Mouse (Mus musculus) bone marrow, adult 2 months (tissue): Measurements from ENCODE around the gene Smpd3. TPM values are rescaled to one million over a fixed set of nuclear protein-coding genes. Genes with fewer than 3 reads are reported as not detected.

Source experiments
- H3K27ac ChIP-seq: fragments of 200-500 bp; 2 replicates; pipeline ENCODE4 v1.5.1; 2012; ENCODE audit warnings: low read depth, mild to moderate bottlenecking, control low read depth, inconsistent platforms, low read length; ENCODE audit not compliant: control insufficient read depth, poor library complexity, insufficient read depth
- H3K4me1 ChIP-seq: fragments of 200-500 bp; 2 replicates; pipeline ENCODE4 v1.6.1; 2011; ENCODE audit warnings: low read length; ENCODE audit not compliant: control insufficient read depth, insufficient read depth
- H3K4me3 ChIP-seq: fragments of 200-500 bp; replicated peaks from 2 replicates; pipeline ENCODE3; 2011; ENCODE audit warnings: mild to moderate bottlenecking, low read depth, low read length, control low read depth; ENCODE audit not compliant: control insufficient read depth
- CTCF ChIP-seq: fragments of 200-500 bp; IDR thresholded peaks from 2 replicates; pipeline ENCODE4 v1.5.1; 2011; ENCODE audit warnings: low read length, control low read depth; ENCODE audit not compliant: control insufficient read depth, insufficient read depth
- POLR2A ChIP-seq: fragments of 200-500 bp; IDR thresholded peaks from 2 replicates; pipeline ENCODE4 v1.6.1; 2011; ENCODE audit warnings: low read depth, mild to moderate bottlenecking, control low read depth, low read length, borderline replicate concordance; ENCODE audit not compliant: control insufficient read depth
- WGBS: fragments of 180-500 bp; shearing (Covaris S2); methylation state at CpG from one replicate; pipeline ENCODE4 v1.1.7; 2018; 5-methylcytosine and 5-hydroxymethylcytosine counted together
- polyA plus RNA-seq: library from polyadenylated mRNA; stranded (reverse); fragments of >200 nt; gene quantifications from 2 replicates; pipeline ENCODE4 v1.2.4, GENCODE M21; 2011; ENCODE audit warnings: low replicate concordance; ENCODE audit not compliant: missing spikeins, insufficient read depth, insufficient read length

Smpd3 gene
- polyA plus RNA-seq, 1 experiment = 0.87 TPM

- 70% methylated on average over 1 of the region's 1 CpGs for WGBS
- H3K27ac ChIP-seq = no peak overlapping the region
- TF ChIP-seq CTCF (no peak), POLR2A (no peak)
- H3K4me3 ChIP-seq = no peak overlapping the region
- H3K4me1 ChIP-seq = no peaks in the 10 kb centered on the region; the same call in 1 of the 2 replicates
Observed at GRCm38 (mm10) chr8:106306076-106306475, 31.7 kb downstream of the Smpd3 start.

DNA sequence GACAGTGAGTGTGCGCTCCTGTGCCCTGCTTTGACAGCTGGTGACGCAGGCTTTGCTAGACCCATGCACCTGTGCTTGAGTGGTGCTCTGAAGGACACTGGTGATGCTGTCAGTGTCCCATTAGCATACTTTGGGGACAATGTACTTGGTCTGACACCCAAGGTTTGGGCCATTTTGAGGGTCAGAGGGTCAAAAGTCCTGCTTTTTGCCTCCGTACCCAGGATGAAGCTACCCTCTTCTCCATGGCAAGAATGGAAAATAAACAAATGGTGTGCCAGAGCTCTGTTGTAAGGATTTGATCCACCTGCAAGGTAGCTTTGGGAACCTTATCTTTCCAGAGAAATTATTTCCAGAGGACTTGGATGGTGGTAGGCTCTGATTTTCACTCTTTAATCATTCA is 32.5 kb downstream of the Smpd3 start:
- H3K27ac ChIP-seq = no peak overlapping the region
- no peak overlapping the region for H3K4me3 ChIP-seq
- 83% methylated on average over 3 of the region's 3 CpGs for WGBS
- TF ChIP-seq CTCF (no peak), POLR2A (no peak)
- no peaks in the 10 kb centered on the region; the same call in 1 of the 2 replicates for H3K4me1 ChIP-seq

DNA sequence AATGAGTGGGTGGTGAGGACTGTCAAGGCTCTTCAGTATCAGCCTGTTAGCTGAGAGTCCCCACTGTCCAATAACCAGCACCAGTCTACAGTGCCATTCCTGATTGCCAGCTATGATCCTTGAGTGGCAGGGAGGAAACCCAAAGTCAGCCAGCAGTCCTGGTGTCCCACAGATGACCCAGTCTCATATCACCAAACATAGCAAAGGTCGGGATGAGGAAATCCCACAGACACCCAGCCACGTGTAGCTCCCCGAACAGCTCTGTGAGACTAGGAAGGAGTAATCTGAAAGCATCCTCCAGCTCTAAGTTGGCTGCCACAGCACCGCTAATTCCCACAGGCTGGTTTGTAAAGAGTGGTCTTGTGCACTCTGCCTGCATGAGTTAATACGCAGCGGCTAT is 33.5 kb downstream of the Smpd3 start:
- no peaks in the 10 kb centered on the region; the same call in 1 of the 2 replicates for H3K4me1 ChIP-seq
- H3K4me3 ChIP-seq = no peak overlapping the region
- WGBS = 83% methylated on average over 6 of the region's 6 CpGs
- no peak overlapping the region for H3K27ac ChIP-seq
- no peak for TF ChIP-seq CTCF
- TF ChIP-seq POLR2A = no peak

DNA sequence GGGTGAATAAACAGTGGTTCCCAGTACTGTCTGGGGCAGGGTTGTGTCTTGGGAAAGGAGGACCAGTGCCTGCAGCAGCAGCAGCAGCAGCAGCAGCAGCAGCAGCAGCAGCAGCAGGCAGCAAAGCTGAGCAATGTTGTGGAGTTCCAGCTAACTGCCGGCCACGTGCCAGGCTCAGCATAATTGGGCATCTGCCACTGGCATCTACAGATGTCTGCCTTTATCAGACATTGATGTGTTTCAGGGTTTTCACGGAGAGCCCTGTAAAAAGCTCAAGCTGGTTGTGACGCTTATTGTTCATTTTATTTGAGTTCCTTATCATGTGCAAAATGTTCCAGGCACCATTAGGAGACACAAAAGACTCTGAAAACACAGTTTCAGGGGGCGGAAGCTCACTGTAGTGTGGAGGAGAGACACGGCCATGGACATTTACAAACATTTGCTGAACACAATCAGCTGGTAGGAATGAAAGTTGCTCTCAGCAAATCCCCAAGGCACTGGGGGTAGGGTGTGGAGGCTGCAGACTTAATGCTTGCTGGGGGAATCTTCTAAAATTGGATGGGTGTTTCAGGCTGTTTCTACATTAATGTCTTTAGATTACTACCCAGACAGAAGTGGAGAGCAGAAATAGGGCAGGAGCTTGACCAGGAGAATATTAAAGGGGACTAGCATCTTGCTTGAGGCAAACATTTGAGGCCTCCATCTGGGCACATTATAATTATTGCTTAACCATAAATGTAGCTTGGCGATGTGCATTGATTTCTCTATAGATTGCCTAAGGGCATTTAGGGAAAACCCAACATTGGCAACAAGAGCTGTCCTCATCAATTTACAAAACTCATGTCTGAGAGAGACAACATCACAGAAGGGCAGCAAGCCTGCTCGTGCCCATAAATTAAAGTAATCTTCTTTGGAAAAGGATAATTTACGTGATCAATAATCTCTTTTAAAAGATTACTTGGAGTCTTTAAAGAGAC is 36.8 kb downstream of the Smpd3 start:
- 75% methylated on average over 9 of the region's 9 CpGs for WGBS
- Histone ChIP-seq H3K27ac (no peak overlapping the region), H3K4me3 (no peak overlapping the region), H3K4me1 (no peaks in the 10 kb centered on the region)
- no peak for TF ChIP-seq CTCF
- TF ChIP-seq POLR2A = no peak

DNA sequence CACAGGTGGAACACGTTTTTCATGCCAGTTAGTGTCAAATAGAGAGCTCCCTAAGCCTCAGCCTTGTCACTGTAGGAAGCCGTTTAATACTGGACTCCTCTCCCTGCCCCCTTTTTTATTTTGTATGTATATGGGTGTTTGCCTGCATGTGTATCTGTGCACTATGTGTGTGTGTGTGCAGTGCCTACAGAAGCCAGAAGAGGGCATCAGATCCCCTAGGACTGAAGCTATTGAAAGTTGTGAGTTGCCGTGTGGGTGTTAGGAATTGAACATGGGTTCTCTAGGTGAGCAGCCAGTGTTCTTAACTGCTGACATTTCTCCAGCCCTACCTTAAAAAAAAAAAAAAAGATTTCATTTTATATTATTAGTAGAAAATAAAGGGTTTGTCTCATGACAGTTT is 38.1 kb downstream of the Smpd3 start:
- no peak overlapping the region for H3K4me3 ChIP-seq
- 81% methylated on average over 3 of the region's 3 CpGs for WGBS
- no peaks in the 10 kb centered on the region for H3K4me1 ChIP-seq
- no peak overlapping the region for H3K27ac ChIP-seq
- TF ChIP-seq CTCF = no peak
- TF ChIP-seq POLR2A = no peak

DNA sequence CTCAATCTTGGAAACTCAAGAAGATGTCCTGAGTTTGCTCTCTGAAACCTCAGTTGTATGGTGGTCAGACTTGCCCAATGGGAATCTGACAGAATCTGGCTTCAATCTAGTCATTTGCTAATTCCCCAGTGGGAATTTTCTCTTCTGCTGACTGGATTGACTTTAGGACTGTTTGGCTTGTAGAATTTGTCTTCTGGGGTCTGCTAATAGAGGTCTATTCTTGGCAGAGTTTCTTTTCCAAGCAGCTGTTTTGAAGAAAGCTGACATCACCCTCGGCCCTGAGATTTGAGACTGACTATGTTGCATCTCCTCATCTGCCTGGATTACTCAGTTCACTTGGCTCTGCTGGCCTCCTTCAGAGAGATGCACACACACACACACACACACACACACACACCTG is 38.9 kb downstream of the Smpd3 start:
- TF ChIP-seq CTCF (no peak), POLR2A (no peak)
- H3K4me3 ChIP-seq = no peak overlapping the region
- no peaks in the 10 kb centered on the region for H3K4me1 ChIP-seq
- WGBS = 61% methylated on average over 1 of the region's 1 CpGs
- no peak overlapping the region for H3K27ac ChIP-seq

- Histone ChIP-seq H3K27ac (no peak overlapping the region), H3K4me1 (no peaks in the 10 kb centered on the region), H3K4me3 (no peak overlapping the region)
- 81% methylated on average over 5 of the region's 5 CpGs for WGBS
- TF ChIP-seq POLR2A = no peak
- no peak for TF ChIP-seq CTCF
Observed at GRCm38 (mm10) chr8:106298261-106298660, 39.5 kb downstream of the Smpd3 start.

DNA sequence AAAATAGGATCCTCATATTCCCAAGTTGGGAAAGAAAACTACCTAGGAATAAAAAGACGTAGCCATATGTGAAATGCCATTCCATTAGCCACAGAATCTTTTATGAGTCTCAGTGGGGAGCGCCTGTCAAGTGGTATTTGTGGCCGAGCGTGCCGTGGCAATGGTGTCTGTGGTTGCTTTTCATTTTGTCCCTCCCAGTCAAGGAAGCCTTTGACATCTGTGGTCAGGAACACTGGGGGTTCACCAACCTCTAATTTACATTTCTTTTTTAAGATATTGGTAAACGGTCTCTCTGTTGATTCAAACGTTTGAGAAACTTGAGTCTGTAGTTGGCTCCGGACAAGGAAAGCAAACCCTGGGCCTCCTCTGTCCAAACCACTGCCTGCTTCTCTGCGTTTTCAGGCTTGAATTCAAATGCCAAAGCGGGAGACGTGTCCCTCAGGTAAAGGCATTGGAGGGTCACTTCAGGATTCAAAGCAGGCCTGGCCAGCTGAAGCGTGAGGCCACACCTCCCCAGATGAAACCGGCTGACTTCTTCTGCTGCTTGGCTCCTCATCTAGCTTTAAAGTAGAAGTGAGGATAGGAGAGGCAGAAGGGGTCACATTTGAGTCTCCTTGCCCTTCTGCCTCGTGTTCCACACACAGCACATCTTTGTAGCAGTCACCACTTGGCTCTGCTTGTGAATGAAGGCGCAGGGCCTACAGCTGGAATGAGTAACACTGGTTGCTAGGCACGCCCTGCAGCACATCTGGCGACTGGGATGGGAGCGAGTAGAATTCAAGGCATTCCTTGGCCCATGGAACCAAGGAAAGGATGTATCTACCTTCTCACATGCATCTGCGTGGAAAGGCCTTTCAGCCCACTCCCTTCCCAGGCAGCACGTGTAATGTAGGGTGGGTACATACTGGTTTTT is 45.0 kb downstream of the Smpd3 start:
- 26% methylated on average over 20 of the region's 20 CpGs for WGBS
- TF ChIP-seq CTCF = no peak
- TF ChIP-seq POLR2A = no peak
- no peak overlapping the region for H3K4me3 ChIP-seq
- H3K27ac ChIP-seq = peak overlapping the region; percentile 30
- peaks cover 3% of the 10 kb centered on the region; the same call in 1 of the 2 replicates for H3K4me1 ChIP-seq
